Mouse (Mus musculus): Measurements from ENCODE around the gene Rbm28. TPM values are rescaled to one million over a fixed set of nuclear protein-coding genes. Genes with fewer than 3 reads are reported as not detected.

Rbm28 gene
- polyA plus RNA-seq, 1 experiment from 2014 or later: 26.2 TPM

- Histone ChIP-seq H3K27me3 (replicated peaks) (peaks cover 3% of the 10 kb centered on the region; the same call in 1 of the 2 replicates), H3K4me1 (no peaks in the 10 kb centered on the region), H3K9me3 (no peaks in the 10 kb centered on the region), H3K4me3 (no peak overlapping the region), H3K27ac (replicated peaks) (no peak overlapping the region), H3K4me2 (no peak overlapping the region), H3K36me3 (no peaks in the 10 kb centered on the region), H3K9ac (no peak overlapping the region)
- WGBS: 47% methylated on average over 1 of the region's 1 CpGs
- no peak for ATAC-seq (ENCODE audit: extremely low read depth, insufficient number of reproducible peaks, low FRiP score, low TSS enrichment)
Measured at GRCm38 (mm10) chr6:29187936-29188335, 23.1 kb upstream of the Rbm28 start.

GRCm38 (mm10) chr6:29179843-29180242, 15.0 kb upstream of the Rbm28 start:
- Histone ChIP-seq H3K36me3 (no peaks in the 10 kb centered on the region), H3K9me3 (no peaks in the 10 kb centered on the region), H3K4me3 (peak overlapping the region; percentile 69), H3K27me3 (replicated peaks) (peaks cover 78% of the 10 kb centered on the region), H3K27ac (replicated peaks) (no peak overlapping the region), H3K4me2 (peak overlapping the region; percentile 94), H3K9ac (0 out of 2 replicates have a peak overlapping the region, but pooled peaks have one; percentile 82), H3K4me1 (peaks cover 4% of the 10 kb centered on the region)
- 39% methylated on average over 8 of the region's 8 CpGs for WGBS
- no peak for ATAC-seq (ENCODE audit: extremely low read depth, insufficient number of reproducible peaks, low FRiP score, low TSS enrichment)

- Histone ChIP-seq H3K27me3 (replicated peaks) (peaks cover 85% of the 10 kb centered on the region), H3K4me2 (peak within 1 kb of the TSS; percentile 94), H3K4me3 (peak within 1 kb of the TSS; percentile 69), H3K9me3 (no peaks in the 10 kb centered on the region), H3K4me1 (peaks cover 4% of the 10 kb centered on the region), H3K27ac (replicated peaks) (0 out of 2 replicates have a peak within 1 kb of the TSS, but pooled peaks have one; percentile 12), H3K36me3 (no peaks in the 10 kb centered on the region), H3K9ac (peak within 1 kb of the TSS; percentile 82)
- WGBS: under 1% methylated on average over 63 of the region's 79 CpGs
- peak; percentile 62; the same call in 1 of the 2 replicates for ATAC-seq (ENCODE audit: extremely low read depth, insufficient number of reproducible peaks, low FRiP score, low TSS enrichment)
Measured at GRCm38 (mm10) chr6:29178888-29179658, 14.3 kb upstream of the Rbm28 start, which contains the start of gene Prrt4. Gene Prrt4, minus strand, starts transcription at chr6:29179584.

GRCm38 (mm10) chr6:29177901-29178879, 13.4 kb upstream of the Rbm28 start:
- Histone ChIP-seq H3K9me3 (no peaks in the 10 kb centered on the region), H3K36me3 (no peaks in the 10 kb centered on the region), H3K27me3 (replicated peaks) (peaks cover 94% of the 10 kb centered on the region), H3K9ac (peak overlapping the region; percentile 82), H3K4me1 (peaks cover 4% of the 10 kb centered on the region), H3K27ac (replicated peaks) (no peak overlapping the region), H3K4me3 (peak overlapping the region; percentile 69), H3K4me2 (peak overlapping the region; percentile 94)
- ATAC-seq (ENCODE audit: extremely low read depth, insufficient number of reproducible peaks, low FRiP score, low TSS enrichment): no peak
- 21% methylated on average over 17 of the region's 17 CpGs for WGBS

GRCm38 (mm10) chr6:29175113-29175512, 10.3 kb upstream of the Rbm28 start:
- Histone ChIP-seq H3K9me3 (no peaks in the 10 kb centered on the region), H3K4me1 (peaks cover 20% of the 10 kb centered on the region), H3K27ac (replicated peaks) (no peak overlapping the region), H3K27me3 (replicated peaks) (peaks cover 98% of the 10 kb centered on the region), H3K4me3 (no peak overlapping the region), H3K36me3 (no peaks in the 10 kb centered on the region), H3K4me2 (no peak overlapping the region), H3K9ac (0 out of 2 replicates have a peak overlapping the region, but pooled peaks have one; percentile 30)
- no peak for ATAC-seq (ENCODE audit: extremely low read depth, insufficient number of reproducible peaks, low FRiP score, low TSS enrichment)
- 63% methylated on average over 3 of the region's 3 CpGs for WGBS

- WGBS: 15% methylated on average over 7 of the region's 7 CpGs
- H3K4me1 ChIP-seq: peaks cover 23% of the 10 kb centered on the region
- no peak overlapping the region for H3K9ac ChIP-seq
- no peak for ATAC-seq (ENCODE audit: extremely low read depth, insufficient number of reproducible peaks, low FRiP score, low TSS enrichment)
- peaks cover 98% of the 10 kb centered on the region for H3K27me3 ChIP-seq (replicated peaks)
- H3K27ac ChIP-seq (replicated peaks): no peak overlapping the region
- H3K9me3 ChIP-seq: no peaks in the 10 kb centered on the region
- no peak overlapping the region for H3K4me3 ChIP-seq
- H3K36me3 ChIP-seq: no peaks in the 10 kb centered on the region
- no peak overlapping the region for H3K4me2 ChIP-seq
Measured at GRCm38 (mm10) chr6:29174368-29174767, 9.6 kb upstream of the Rbm28 start.

- H3K4me2 ChIP-seq: peak overlapping the region; percentile 78
- peak overlapping the region; percentile 71 for H3K9ac ChIP-seq
- no peaks in the 10 kb centered on the region for H3K9me3 ChIP-seq
- no peak overlapping the region for H3K27ac ChIP-seq (replicated peaks)
- H3K4me3 ChIP-seq: peak overlapping the region; percentile 54
- peaks cover 95% of the 10 kb centered on the region for H3K27me3 ChIP-seq (replicated peaks)
- H3K36me3 ChIP-seq: no peaks in the 10 kb centered on the region
- 0 out of 2 replicates have a peak, but pooled peaks have one; percentile 27 for ATAC-seq (ENCODE audit: extremely low read depth, insufficient number of reproducible peaks, low FRiP score, low TSS enrichment)
- peaks cover 22% of the 10 kb centered on the region for H3K4me1 ChIP-seq
- under 1% methylated on average over 40 of the region's 40 CpGs for WGBS
Measured at GRCm38 (mm10) chr6:29170952-29171388, 6.2 kb upstream of the Rbm28 start.

- peak; percentile 47 for ATAC-seq (ENCODE audit: extremely low read depth, insufficient number of reproducible peaks, low FRiP score, low TSS enrichment)
- 1% methylated on average over 63 of the region's 63 CpGs for WGBS
Measured at GRCm38 (mm10) chr6:29170063-29170921, 5.5 kb upstream of the Rbm28 start.

GRCm38 (mm10) chr6:29169675-29170062, 4.9 kb upstream of the Rbm28 start:
- H3K4me2 ChIP-seq: peak overlapping the region; percentile 78
- ATAC-seq (ENCODE audit: extremely low read depth, insufficient number of reproducible peaks, low FRiP score, low TSS enrichment): no peak
- H3K4me1 ChIP-seq: peaks cover 28% of the 10 kb centered on the region
- peaks cover 88% of the 10 kb centered on the region for H3K27me3 ChIP-seq (replicated peaks)
- H3K27ac ChIP-seq (replicated peaks): no peak overlapping the region
- no peaks in the 10 kb centered on the region for H3K36me3 ChIP-seq
- WGBS: 2% methylated on average over 12 of the region's 12 CpGs
- H3K9me3 ChIP-seq: no peaks in the 10 kb centered on the region
- peak overlapping the region; percentile 71 for H3K9ac ChIP-seq
- H3K4me3 ChIP-seq: peak overlapping the region; percentile 54

More at GRCm38 (mm10) chr6:29170063-29170921, 5.5 kb upstream of the Rbm28 start:
- H3K4me1 ChIP-seq: peaks cover 23% of the 10 kb centered on the region
- H3K9ac ChIP-seq: peak overlapping the region; percentile 71
- peak overlapping the region; percentile 78 for H3K4me2 ChIP-seq
- H3K9me3 ChIP-seq: no peaks in the 10 kb centered on the region
- no peaks in the 10 kb centered on the region for H3K36me3 ChIP-seq
- no peak overlapping the region for H3K27ac ChIP-seq (replicated peaks)
- peaks cover 93% of the 10 kb centered on the region for H3K27me3 ChIP-seq (replicated peaks)
- H3K4me3 ChIP-seq: peak overlapping the region; percentile 54

GRCm38 (mm10) chr6:29168871-29169270, 4.1 kb upstream of the Rbm28 start:
- H3K4me2 ChIP-seq: no peak overlapping the region
- H3K4me1 ChIP-seq: peaks cover 30% of the 10 kb centered on the region
- no peak overlapping the region for H3K9ac ChIP-seq
- H3K27me3 ChIP-seq (replicated peaks): peaks cover 80% of the 10 kb centered on the region
- no peaks in the 10 kb centered on the region for H3K9me3 ChIP-seq
- H3K27ac ChIP-seq (replicated peaks): no peak overlapping the region
- H3K36me3 ChIP-seq: no peaks in the 10 kb centered on the region
- WGBS: 26% methylated on average over 2 of the region's 2 CpGs
- ATAC-seq (ENCODE audit: extremely low read depth, insufficient number of reproducible peaks, low FRiP score, low TSS enrichment): no peak
- no peak overlapping the region for H3K4me3 ChIP-seq
